Mouse (Mus musculus): ENCODE measurements around the gene Borcs6. TPM values are rescaled to one million over a fixed set of nuclear protein-coding genes. Genes with fewer than 3 reads are reported as not detected.
A peak's percentile ranks its signal among the peaks of the same experiment; 100 is the strongest.

Borcs6 gene
- polyA plus RNA-seq, 1 experiment: 28.5 TPM

GRCm38 (mm10) chr11:69020691-69021090 lies 38.8 kb upstream of the Borcs6 start:
- H3K27ac ChIP-seq (ENCODE audit: insufficient read depth, low read depth, low read length): no peak overlapping the region
- no peak for TF ChIP-seq CTCF (IDR thresholded peaks at IDR 0.05; ENCODE audit: extremely low read depth, insufficient read length, insufficient replicate concordance, low read depth, low read length)
- no peak for TF ChIP-seq POLR2A (IDR thresholded peaks at IDR 0.05; ENCODE audit: low read depth, low read length)

DNA sequence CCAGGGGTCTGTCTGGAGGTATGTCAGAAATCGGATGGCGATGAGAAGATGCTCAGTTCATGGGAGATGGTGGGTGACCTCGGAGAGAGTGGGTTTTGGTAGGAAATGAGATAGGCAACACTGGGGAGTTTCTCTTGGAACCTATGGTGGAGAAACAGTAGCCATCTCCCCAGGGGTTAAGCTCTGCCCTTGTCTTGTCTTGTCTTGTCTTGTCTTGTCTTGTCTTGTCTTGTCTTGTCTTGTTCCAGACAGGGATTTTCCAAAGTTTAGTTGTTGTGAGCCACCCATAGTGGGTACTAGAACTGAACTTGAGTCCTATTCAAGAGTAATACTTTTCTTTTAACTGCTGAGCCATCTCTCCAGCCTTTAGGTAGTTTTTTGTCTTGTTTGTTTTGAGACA lies 33.0 kb upstream of the Borcs6 start:
- no peak overlapping the region for H3K27ac ChIP-seq (ENCODE audit: insufficient read depth, low read depth, low read length)
- peaks cover 55% of the 10 kb centered on the region for H3K36me3 ChIP-seq (ENCODE audit: control insufficient read depth, insufficient read depth, low read length)
- no peak overlapping the region for H3K4me3 ChIP-seq (ENCODE audit: low read depth, low read length)
- no peaks in the 10 kb centered on the region for H3K27me3 ChIP-seq (ENCODE audit: control insufficient read depth, insufficient read depth, low read length)
- H3K4me1 ChIP-seq (ENCODE audit: control insufficient read depth, insufficient read depth, insufficient read length, low read length): no peaks in the 10 kb centered on the region
- WGBS: 89% methylated on average over 3 of the region's 3 CpGs
- TF ChIP-seq CTCF (IDR thresholded peaks at IDR 0.05; ENCODE audit: extremely low read depth, insufficient read length, insufficient replicate concordance, low read depth, low read length) (no peak), POLR2A (IDR thresholded peaks at IDR 0.05; ENCODE audit: low read depth, low read length) (no peak)

More at GRCm38 (mm10) chr11:69020691-69021090, 38.8 kb upstream of the Borcs6 start:
- H3K4me1 ChIP-seq (ENCODE audit: control insufficient read depth, insufficient read depth, insufficient read length, low read length): no peaks in the 10 kb centered on the region; the same call in 1 of the 2 replicates
- peaks cover 25% of the 10 kb centered on the region for H3K36me3 ChIP-seq (ENCODE audit: control insufficient read depth, insufficient read depth, low read length)
- no peak overlapping the region for H3K4me3 ChIP-seq (ENCODE audit: low read depth, low read length)
- H3K27me3 ChIP-seq (ENCODE audit: control insufficient read depth, insufficient read depth, low read length): no peaks in the 10 kb centered on the region

DNA sequence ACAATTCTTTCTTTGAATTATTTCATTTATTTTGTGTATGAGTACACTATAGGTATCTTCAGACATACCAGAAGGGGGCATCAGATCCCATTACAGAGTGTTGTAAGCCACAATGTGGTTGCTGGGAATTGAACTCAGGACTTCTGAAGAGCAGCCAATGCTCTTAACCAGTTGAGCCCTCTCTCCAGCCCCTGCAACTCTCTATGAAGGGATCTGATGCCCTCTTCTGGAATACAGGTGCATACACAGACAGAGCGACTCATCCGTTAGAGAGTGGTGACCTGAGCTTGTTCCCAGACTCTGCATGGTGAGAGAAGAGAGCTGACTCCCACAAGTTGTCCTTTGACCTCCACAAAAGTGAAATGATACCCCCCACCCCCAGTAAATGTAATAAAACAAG lies 30.7 kb upstream of the Borcs6 start:
- no peak overlapping the region for H3K27ac ChIP-seq (ENCODE audit: insufficient read depth, low read depth, low read length)
- H3K27me3 ChIP-seq (ENCODE audit: control insufficient read depth, insufficient read depth, low read length): no peaks in the 10 kb centered on the region
- no peak for TF ChIP-seq CTCF (IDR thresholded peaks at IDR 0.05; ENCODE audit: extremely low read depth, insufficient read length, insufficient replicate concordance, low read depth, low read length)
- no peak for TF ChIP-seq POLR2A (IDR thresholded peaks at IDR 0.05; ENCODE audit: low read depth, low read length)
- peaks cover 44% of the 10 kb centered on the region for H3K36me3 ChIP-seq (ENCODE audit: control insufficient read depth, insufficient read depth, low read length)
- H3K4me3 ChIP-seq (ENCODE audit: low read depth, low read length): no peak overlapping the region
- no peaks in the 10 kb centered on the region for H3K4me1 ChIP-seq (ENCODE audit: control insufficient read depth, insufficient read depth, insufficient read length, low read length)
- 76% methylated on average over 2 of the region's 2 CpGs for WGBS

DNA sequence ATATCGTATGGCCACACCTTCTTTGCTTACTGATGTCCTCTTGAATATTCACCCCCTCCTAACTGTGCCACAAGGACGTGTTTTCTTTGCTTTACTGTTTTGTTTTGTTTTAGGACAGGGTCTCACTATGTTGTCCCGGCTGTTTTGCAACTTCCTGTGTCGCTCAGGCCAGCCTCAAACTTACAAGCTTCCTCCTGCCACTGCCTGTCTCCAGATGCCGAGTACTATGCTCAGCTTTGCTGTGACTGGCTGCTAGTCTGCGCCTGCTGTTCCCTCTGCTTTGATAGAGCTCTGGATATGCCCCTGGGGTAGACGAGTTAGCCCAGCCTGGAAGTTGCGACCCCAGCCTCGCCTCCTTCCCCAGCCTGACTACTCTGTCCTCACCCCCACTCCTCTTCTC lies 26.0 kb upstream of the Borcs6 start:
- Histone ChIP-seq H3K27ac (ENCODE audit: insufficient read depth, low read depth, low read length) (no peak overlapping the region), H3K27me3 (ENCODE audit: control insufficient read depth, insufficient read depth, low read length) (no peaks in the 10 kb centered on the region), H3K4me3 (ENCODE audit: low read depth, low read length) (no peak overlapping the region), H3K36me3 (ENCODE audit: control insufficient read depth, insufficient read depth, low read length) (peaks cover 21% of the 10 kb centered on the region; the same call in 1 of the 2 replicates), H3K4me1 (ENCODE audit: control insufficient read depth, insufficient read depth, insufficient read length, low read length) (peaks cover 9% of the 10 kb centered on the region; the same call in 1 of the 2 replicates)
- TF ChIP-seq CTCF (IDR thresholded peaks at IDR 0.05; ENCODE audit: extremely low read depth, insufficient read length, insufficient replicate concordance, low read depth, low read length) (no peak), POLR2A (IDR thresholded peaks at IDR 0.05; ENCODE audit: low read depth, low read length) (no peak)
- WGBS: 73% methylated on average over 9 of the region's 9 CpGs

DNA sequence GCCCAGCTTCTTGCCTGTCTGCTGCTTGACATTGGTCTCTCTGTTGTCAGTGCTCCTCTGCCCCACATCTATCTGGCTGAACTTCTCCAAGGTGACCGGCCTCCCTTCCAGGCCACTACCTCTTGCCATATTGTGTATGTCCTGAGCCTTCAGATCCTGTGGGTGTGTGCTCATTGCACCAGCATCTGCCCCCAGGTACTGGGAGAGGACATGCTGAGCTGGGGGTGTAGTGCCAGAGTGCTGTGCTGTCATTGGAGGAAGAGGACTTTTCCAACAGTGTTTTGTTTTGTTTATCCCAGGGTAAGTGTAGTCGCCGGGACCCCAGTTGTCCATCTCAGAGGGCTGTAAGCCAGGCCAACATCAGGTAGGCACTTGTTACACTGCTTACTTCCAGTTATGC lies 24.9 kb upstream of the Borcs6 start:
- TF ChIP-seq CTCF (IDR thresholded peaks at IDR 0.05; ENCODE audit: extremely low read depth, insufficient read length, insufficient replicate concordance, low read depth, low read length) (no peak), POLR2A (IDR thresholded peaks at IDR 0.05; ENCODE audit: low read depth, low read length) (no peak)
- H3K27ac ChIP-seq (ENCODE audit: insufficient read depth, low read depth, low read length): no peak overlapping the region
- H3K4me3 ChIP-seq (ENCODE audit: low read depth, low read length): no peak overlapping the region
- peaks cover 9% of the 10 kb centered on the region; the same call in 1 of the 2 replicates for H3K4me1 ChIP-seq (ENCODE audit: control insufficient read depth, insufficient read depth, insufficient read length, low read length)
- WGBS: 95% methylated on average over 3 of the region's 3 CpGs
- peaks cover 18% of the 10 kb centered on the region; the same call in 1 of the 2 replicates for H3K36me3 ChIP-seq (ENCODE audit: control insufficient read depth, insufficient read depth, low read length)
- H3K27me3 ChIP-seq (ENCODE audit: control insufficient read depth, insufficient read depth, low read length): no peaks in the 10 kb centered on the region

GRCm38 (mm10) chr11:69035411-69035810 lies 24.1 kb upstream of the Borcs6 start:
- Histone ChIP-seq H3K27ac (ENCODE audit: insufficient read depth, low read depth, low read length) (peak overlapping the region; percentile 14; the same call in 1 of the 2 replicates), H3K36me3 (ENCODE audit: control insufficient read depth, insufficient read depth, low read length) (peaks cover 16% of the 10 kb centered on the region; the same call in 1 of the 2 replicates), H3K4me1 (ENCODE audit: control insufficient read depth, insufficient read depth, insufficient read length, low read length) (peaks cover 9% of the 10 kb centered on the region; the same call in 1 of the 2 replicates), H3K27me3 (ENCODE audit: control insufficient read depth, insufficient read depth, low read length) (no peaks in the 10 kb centered on the region), H3K4me3 (ENCODE audit: low read depth, low read length) (0 out of 2 replicates have a peak overlapping the region, but pooled peaks have one; percentile 3)
- 85% methylated on average over 9 of the region's 9 CpGs for WGBS
- no peak for TF ChIP-seq CTCF (IDR thresholded peaks at IDR 0.05; ENCODE audit: extremely low read depth, insufficient read length, insufficient replicate concordance, low read depth, low read length)
- TF ChIP-seq POLR2A (IDR thresholded peaks at IDR 0.05; ENCODE audit: low read depth, low read length): no peak

- 3% methylated on average over 8 of the region's 8 CpGs for WGBS
These were observed 23.7 kb upstream of the Borcs6 start for GRCm38 (mm10) chr11:69035849-69036248.

More at GRCm38 (mm10) chr11:69035849-69036248, 23.7 kb upstream of the Borcs6 start:
- peaks cover 9% of the 10 kb centered on the region; the same call in 1 of the 2 replicates for H3K4me1 ChIP-seq (ENCODE audit: control insufficient read depth, insufficient read depth, insufficient read length, low read length)
- H3K27me3 ChIP-seq (ENCODE audit: control insufficient read depth, insufficient read depth, low read length): no peaks in the 10 kb centered on the region
- peak overlapping the region; percentile 41 for H3K4me3 ChIP-seq (ENCODE audit: low read depth, low read length)
- peaks cover 12% of the 10 kb centered on the region; the same call in 1 of the 2 replicates for H3K36me3 ChIP-seq (ENCODE audit: control insufficient read depth, insufficient read depth, low read length)
- TF ChIP-seq CTCF (IDR thresholded peaks at IDR 0.05; ENCODE audit: extremely low read depth, insufficient read length, insufficient replicate concordance, low read depth, low read length) (peak; percentile 84), POLR2A (IDR thresholded peaks at IDR 0.05; ENCODE audit: low read depth, low read length) (no peak)
- H3K27ac ChIP-seq (ENCODE audit: insufficient read depth, low read depth, low read length): peak overlapping the region; percentile 14; the same call in 1 of the 2 replicates

Data from small intestine, adult 2 months (tissue).